Mouse (Mus musculus): ENCODE measurements at regions not wholly inside any gene's neighbourhood (a gene's known extent, or its start where the extent isn't known, plus 50 kb on each side); places are given as distances from the start of the nearest gene placed in this dataset.

- TF ChIP-seq CTCF (IDR thresholded peaks at IDR 0.05; ENCODE audit: extremely low read depth, insufficient read length, insufficient replicate concordance, low read depth, low read length) (no peak), POLR2A (IDR thresholded peaks at IDR 0.05; ENCODE audit: low read depth, low read length) (no peak)
These were observed 374.1 kb upstream of the Itga1 start for GRCm38 (mm10) chr13:115475861-115476260.
